In the genomic region with DNA sequence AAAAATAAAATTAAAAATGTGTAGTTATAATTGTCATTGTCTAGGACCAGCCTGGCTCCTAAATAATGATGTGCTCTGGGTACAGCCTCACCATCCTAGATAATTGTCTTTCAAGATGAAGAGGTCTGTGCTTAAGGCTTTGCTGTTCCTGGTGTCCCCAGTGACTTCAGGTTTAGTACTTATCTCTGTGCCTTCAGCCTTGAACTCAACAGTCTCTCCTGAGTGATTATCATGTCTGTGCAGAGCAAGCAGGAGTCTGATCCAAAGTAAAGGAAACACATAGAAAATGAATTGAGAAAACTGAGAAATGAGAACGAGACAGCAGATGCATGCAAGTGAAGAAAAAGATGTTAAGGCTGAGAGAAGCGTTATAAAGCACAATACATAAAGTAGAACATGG, we compare ENCODE assay signal across 23 mouse cellular contexts. TPM values are rescaled to one million over a fixed set of nuclear protein-coding genes. Genes with fewer than 3 reads are reported as not detected.
DNase-seq lines count a peak whose midpoint lies in the region; ATAC-seq and TF ChIP-seq lines count a peak whose summit lies in the region.
"Had no signal": no experiment of that assay in that cellular context is flagged by ENCODE, and none has a peak within 500 bp of the region (broad histone marks: within the 10 kb centered on the region; RNA-seq: fewer than 3 reads in every experiment).

No protein-coding gene starts in this region.

- no peaks in the 10 kb centered on the region for H3K27me3 ChIP-seq in liver, embryonic 13.5 days
- H3K27me3 ChIP-seq in liver, postnatal 0 days (ENCODE audit: insufficient read depth, low read length): no peaks in the 10 kb centered on the region
- H3K27me3 ChIP-seq: CH12.LX; embryonic facial prominence, embryonic 15.5 days; forebrain, embryonic 12.5 days; heart, embryonic 12.5 days had no signal

- no peaks in the 10 kb centered on the region for H3K9me3 ChIP-seq in liver, embryonic 13.5 days (replicated peaks)
- no peaks in the 10 kb centered on the region for H3K9me3 ChIP-seq in liver, postnatal 0 days (ENCODE audit: low read length)
- H3K9me3 ChIP-seq: embryonic facial prominence, embryonic 15.5 days; forebrain, embryonic 12.5 days; heart, embryonic 12.5 days had no signal

- no peak overlapping the region for H3K9ac ChIP-seq in liver, embryonic 13.5 days
- H3K9ac ChIP-seq in liver, postnatal 0 days (replicated peaks): no peak overlapping the region
- H3K9ac ChIP-seq: embryonic facial prominence, embryonic 15.5 days; forebrain, embryonic 12.5 days; heart, embryonic 12.5 days had no signal

- peak overlapping the region; percentile 78 for H3K27ac ChIP-seq in liver, embryonic 13.5 days
- H3K27ac ChIP-seq in liver, postnatal 0 days (ENCODE audit: low read depth): no peak overlapping the region
- H3K27ac ChIP-seq: embryonic facial prominence, embryonic 15.5 days; forebrain, embryonic 12.5 days; heart, adult 2 months had no signal

- peak; percentile 9 for DNase-seq in MEL-GATA-1-ER (ENCODE audit: extremely low read depth, low read depth)
- DNase-seq in liver, embryonic 13.5 days: peak; percentile 42
- DNase-seq in liver, postnatal 0 days: no peak
- DNase-seq in heart, postnatal 10 days: no peak
- DNase-seq in layer of hippocampus, postnatal 25 days (ENCODE audit: extremely low spot score in 1 of 2, low spot score in 1 of 2): no peak
- no peak for DNase-seq in thymus, postnatal 0 days (ENCODE audit: low spot score)
- DNase-seq: adrenal gland, adult 8-10 months; adrenal gland, postnatal 36 days; cerebellum, adult 18-20 months; cerebellum, postnatal 10 days; embryo, embryonic 11 days; gastrocnemius, postnatal 14 days; heart, adult 2 months; heart, postnatal 36 days had no signal

- peak; percentile 53; the same call in 1 of the 2 replicates for ATAC-seq in common myeloid progenitor, adult 5-6 weeks (replicated peaks; ENCODE audit: low read depth, poor library complexity, severe bottlenecking)
- ATAC-seq in liver, embryonic 13.5 days (ENCODE audit: low read depth): peak; percentile 92
- peak; percentile 48 for ATAC-seq in liver, postnatal 0 days
- no peak for ATAC-seq in cerebellum, adult (ENCODE audit: insufficient number of reproducible peaks, low FRiP score, low TSS enrichment)
- ATAC-seq: forebrain, embryonic 16.5 days; hindbrain, embryonic 16.5 days; inflammation-experienced regulatory T-cells, adult 6 months had no signal

- no peaks in the 10 kb centered on the region for H3K36me3 ChIP-seq in liver, embryonic 13.5 days
- no peaks in the 10 kb centered on the region for H3K36me3 ChIP-seq in liver, postnatal 0 days (replicated peaks; ENCODE audit: insufficient read depth, low read length)
- H3K36me3 ChIP-seq: embryonic facial prominence, embryonic 15.5 days; forebrain, embryonic 12.5 days; heart, embryonic 12.5 days had no signal

- peaks cover 36% of the 10 kb centered on the region for H3K4me1 ChIP-seq in liver, embryonic 13.5 days (replicated peaks)
- peaks cover 7% of the 10 kb centered on the region; the same call in 1 of the 2 replicates for H3K4me1 ChIP-seq in liver, postnatal 0 days (ENCODE audit: insufficient read depth)
- H3K4me1 ChIP-seq: embryonic facial prominence, embryonic 15.5 days; heart, embryonic 12.5 days had no signal

- peak; percentile 66 for TF ChIP-seq EP300 in liver, postnatal 0 days (IDR thresholded peaks at IDR 0.05; ENCODE audit: low read depth)

- H3K4me2 ChIP-seq in liver, embryonic 13.5 days: no peak overlapping the region
- no peak overlapping the region for H3K4me2 ChIP-seq in liver, postnatal 0 days (ENCODE audit: low read depth, low read length)
- H3K4me2 ChIP-seq: embryonic facial prominence, embryonic 15.5 days; forebrain, embryonic 12.5 days; heart, embryonic 12.5 days had no signal

- no peak overlapping the region for H3K4me3 ChIP-seq in liver, embryonic 13.5 days (replicated peaks)
- no peak overlapping the region for H3K4me3 ChIP-seq in liver, postnatal 0 days (ENCODE audit: low read depth, low read length)
- H3K4me3 ChIP-seq: embryonic facial prominence, embryonic 15.5 days; forebrain, embryonic 12.5 days; heart, adult 2 months; heart, embryonic 12.5 days had no signal

- 39% methylated on average over 2 of the region's 2 CpGs for WGBS in liver, embryonic 13.5 days (ENCODE audit: insufficient replicate concordance)
- WGBS in liver, postnatal 0 days (ENCODE audit: insufficient replicate concordance): 56% methylated on average over 2 of the region's 2 CpGs

- intact Hi-C loops in heart, postnatal 10 days (cut with DNase I): no loop called here

- TF ChIP-seq CTCF in liver, postnatal 0 days (IDR thresholded peaks at IDR 0.05; ENCODE audit: low read depth): no peak

RNA-seq across cellular contexts. Expression of a gene that starts 47.2 kb away (rescaled TPM):
- 36.0 and 41.3 TPM in 2 replicates for total RNA-seq in common myeloid progenitor, adult 5-6 weeks (2017)
- polyA plus RNA-seq in liver, embryonic 13.5 days (2015; fragmentation: Nextera tagmentation; extraction: Ambion mirVana): 91.1 and 99.5 TPM in 2 replicates
- 49.5 and 65.0 TPM in 2 replicates for polyA plus RNA-seq in liver, postnatal 0 days (2015; fragmentation: Nextera tagmentation; extraction: Ambion mirVana)
- total RNA-seq in heart, postnatal 10 days (2021): 10 to 100 TPM; 16.8 to 19.3 TPM
- total RNA-seq in layer of hippocampus, postnatal 25 days (2021): 10 to 100 TPM in 1 of 2 experiments, 1 to 10 TPM in 1; 8.2 to 10.5 TPM
- polyA plus RNA-seq in thymus, postnatal 0 days (2015; fragmentation: Nextera tagmentation; extraction: Ambion mirVana): 32.5 and 35.3 TPM in 2 replicates

Comparison
In these comparisons a context has a peak if more than half of its experiments do, and no peak if none do; other contexts are left out.
1. DNase-seq: peak in MEL-GATA-1-ER (single experiment) and liver, embryonic 13.5 days (single experiment); none in liver, postnatal 0 days (single experiment), heart, postnatal 10 days (0 of 2), layer of hippocampus, postnatal 25 days (0 of 2) and thymus, postnatal 0 days (single experiment).